Mouse (Mus musculus): ENCODE results near the gene Lrsam1.

Gene Lrsam1

GRCm38 (mm10) chr2:32968024-32968614 is 6.7 kb upstream of the Lrsam1 start:
- intact Hi-C loops (cut with DNase I), result no loop called here

DNA sequence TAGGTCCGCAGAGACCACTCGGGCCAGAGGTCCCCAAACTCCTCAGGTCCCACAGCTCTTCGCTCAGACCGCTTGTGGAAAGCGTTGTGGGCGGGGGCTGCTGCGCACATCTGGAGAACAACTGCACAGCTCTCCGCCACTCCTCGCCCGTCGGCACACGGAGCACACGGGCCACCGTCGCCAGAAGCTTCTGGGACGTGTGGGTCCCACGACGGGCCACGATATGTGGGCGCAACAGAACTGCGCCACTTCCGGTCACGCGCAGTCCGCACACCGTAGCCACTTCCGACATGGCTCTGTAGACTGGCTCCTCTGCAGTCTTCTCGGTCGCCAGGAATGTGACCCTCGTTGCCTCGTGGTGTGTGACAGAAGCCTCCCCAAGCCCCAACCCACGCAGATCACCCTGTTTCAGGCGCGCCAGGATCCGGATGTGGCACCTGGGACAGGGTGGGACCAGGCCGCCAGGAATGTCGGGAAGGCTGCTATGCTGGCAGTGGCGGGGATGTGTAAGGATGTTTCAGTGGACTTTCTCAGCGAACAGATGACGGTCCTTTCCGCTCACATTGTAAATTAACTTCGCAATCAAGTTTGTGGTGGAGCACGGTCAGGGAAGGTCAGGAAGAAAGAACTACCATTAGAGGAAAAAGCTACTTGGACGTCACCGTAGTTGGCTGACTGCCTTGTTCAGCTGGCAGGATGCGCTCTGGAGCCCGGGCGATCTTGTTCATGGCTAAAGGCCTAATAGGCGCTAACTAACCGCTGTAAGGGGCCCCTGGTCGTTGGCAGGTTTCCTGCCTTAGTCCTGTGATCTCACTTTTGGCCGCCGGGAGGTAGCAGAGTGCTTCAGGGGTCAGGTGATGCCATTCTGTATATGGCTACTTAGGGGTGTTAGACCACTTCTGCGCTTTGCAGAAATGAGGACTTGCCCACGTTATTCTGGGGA is 5.5 kb upstream of the Lrsam1 start:
- intact Hi-C loops (cut with DNase I), result no loop called here

DNA sequence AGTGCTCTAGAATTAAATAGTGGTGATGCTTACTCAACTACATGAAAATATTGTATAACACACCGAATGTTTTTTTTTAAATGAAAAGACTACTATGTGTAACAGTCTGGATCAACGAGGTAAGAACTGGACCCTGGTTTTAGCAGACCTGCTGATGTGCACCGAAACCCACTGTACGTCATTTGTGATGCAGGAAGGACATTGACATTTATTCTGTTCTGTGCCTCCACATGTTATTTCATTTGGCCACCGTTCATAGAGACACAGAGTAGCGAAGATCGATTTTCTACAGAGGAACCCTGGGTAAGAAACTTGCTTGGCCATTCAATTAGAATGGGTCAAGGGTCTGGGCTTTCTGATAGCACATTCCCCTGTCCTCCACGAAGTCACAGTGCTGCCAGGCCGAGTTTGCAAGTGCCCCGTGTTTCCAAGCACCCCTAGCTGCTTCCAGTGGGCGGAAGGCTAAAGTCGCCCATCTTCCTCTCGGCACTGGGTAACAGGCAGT is 4.8 kb upstream of the Lrsam1 start:
- intact Hi-C loops (cut with DNase I), result no loop called here

DNA sequence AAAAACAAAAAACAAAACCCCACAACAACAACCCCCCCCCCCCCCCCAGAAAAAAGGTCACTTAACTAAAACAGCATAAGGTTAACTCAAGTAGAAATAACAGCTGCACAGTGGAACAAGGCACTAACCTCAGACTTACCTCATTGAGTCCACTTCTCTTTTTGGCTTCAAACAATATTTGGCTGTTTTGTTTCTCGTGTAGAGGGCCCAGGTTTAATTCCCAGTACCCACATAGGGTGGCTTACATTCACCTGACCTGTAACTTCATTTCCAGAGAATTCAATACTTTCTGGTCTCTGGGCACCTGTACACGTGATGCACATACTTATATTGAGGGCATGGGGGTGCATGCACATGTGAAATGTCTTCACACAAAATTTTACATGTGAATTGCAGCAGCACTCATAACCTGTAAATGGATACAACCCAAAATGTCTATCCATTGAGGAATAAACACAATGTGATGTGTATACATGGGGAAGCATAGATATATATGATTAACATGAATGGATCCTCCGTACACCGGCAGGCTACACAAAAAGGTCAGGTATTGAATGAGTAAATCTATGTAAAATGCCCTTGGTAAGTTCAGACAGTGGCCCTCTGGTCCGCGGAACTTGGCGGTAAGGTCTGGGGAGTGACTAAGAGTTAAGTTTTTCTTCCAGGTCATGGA is 4.2 kb upstream of the Lrsam1 start:
- intact Hi-C loops (cut with DNase I), result no loop called here

DNA sequence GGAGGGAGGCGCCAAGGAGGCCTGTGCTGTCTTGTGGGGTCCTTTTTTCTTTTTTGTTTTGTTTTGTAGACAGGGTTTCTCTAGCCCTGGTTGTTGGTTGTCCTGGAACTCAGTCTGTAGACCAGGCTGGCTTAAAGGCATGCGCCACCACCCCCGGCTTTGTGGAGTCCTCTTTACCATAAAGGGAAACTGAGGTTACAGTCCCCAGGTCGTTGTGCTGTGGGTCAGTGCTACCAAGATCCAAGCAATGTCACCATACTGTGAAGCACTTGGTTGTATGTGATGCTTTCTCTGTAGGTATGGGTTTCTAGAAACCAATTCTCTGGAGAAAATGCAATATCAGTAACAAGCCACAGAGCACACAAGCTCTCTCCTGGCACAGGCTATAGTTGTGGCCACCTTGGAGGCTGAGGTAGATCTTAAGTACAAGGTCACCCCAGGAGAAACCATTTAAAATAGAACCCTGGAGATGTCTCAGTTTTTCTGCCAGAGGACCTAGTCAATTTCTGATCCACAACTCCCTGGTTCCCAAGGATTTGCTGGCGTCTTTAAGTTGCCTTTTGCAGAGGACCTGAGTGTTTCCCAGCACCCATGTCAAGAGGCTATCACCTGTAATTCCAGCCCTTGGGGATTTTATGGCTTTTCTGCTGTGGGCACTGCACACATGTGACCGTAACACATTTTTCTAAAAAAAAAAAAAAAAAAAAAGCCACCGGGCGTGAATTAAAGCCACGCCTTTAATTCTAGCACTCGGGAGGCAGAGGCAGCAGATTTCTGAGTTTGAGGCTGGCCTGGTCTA is 3.4 kb upstream of the Lrsam1 start:
- intact Hi-C loops (cut with DNase I), result no loop called here

- intact Hi-C loops (cut with DNase I), result no loop called here
Measured at GRCm38 (mm10) chr2:32963981-32964380, 2.6 kb upstream of the Lrsam1 start.

GRCm38 (mm10) chr2:32963544-32963943 is 2.1 kb upstream of the Lrsam1 start:
- intact Hi-C loops (cut with DNase I), result no loop called here

- intact Hi-C loops (cut with DNase I), result no loop called here
Measured at GRCm38 (mm10) chr2:32962875-32963220, 1.4 kb upstream of the Lrsam1 start.

GRCm38 (mm10) chr2:32962062-32962874 is 854 bp upstream of the Lrsam1 start:
- intact Hi-C loops (cut with DNase I), result no loop called here

DNA sequence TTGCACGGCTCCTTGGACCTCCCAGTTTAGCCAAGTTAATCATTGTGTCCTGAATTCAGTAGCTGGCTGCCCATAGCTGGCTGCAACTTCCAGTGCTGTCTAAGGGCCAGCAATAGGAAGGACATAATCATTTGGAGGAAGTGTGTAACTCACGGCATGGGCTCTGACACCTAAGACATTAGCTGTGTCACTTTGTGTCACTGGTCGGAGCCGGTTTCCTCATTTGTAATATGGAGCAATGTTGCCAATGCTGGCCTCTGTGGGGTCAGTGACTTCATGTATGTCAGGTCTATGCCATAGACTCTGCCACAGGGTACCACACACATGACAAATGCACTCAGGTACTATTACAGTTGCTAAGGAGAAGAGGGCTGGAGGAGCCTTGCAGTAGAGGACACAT is 1.1 kb downstream of the Lrsam1 start:
- intact Hi-C loops (cut with DNase I), result no loop called here

DNA sequence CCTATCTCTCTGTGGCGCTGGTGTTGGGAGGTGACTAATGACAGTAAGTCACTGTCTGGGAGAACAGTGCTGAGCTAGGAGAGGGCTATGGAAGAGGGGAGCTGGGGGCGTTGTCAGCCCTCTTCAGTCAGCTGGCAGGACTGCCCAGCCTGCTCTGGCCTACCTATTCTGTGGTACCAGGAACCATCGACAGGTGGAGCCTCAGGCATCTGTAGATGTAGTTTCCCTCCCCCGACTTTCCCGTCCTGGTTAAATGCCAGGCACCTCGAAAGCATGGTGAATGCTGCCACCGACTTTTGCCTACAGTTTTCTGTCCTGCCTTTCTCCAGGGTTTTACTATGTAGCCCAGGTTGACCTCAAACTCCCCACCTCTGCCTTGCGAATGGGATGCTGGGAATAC is 4.1 kb downstream of the Lrsam1 start:
- intact Hi-C loops (cut with DNase I), result no loop called here

DNA sequence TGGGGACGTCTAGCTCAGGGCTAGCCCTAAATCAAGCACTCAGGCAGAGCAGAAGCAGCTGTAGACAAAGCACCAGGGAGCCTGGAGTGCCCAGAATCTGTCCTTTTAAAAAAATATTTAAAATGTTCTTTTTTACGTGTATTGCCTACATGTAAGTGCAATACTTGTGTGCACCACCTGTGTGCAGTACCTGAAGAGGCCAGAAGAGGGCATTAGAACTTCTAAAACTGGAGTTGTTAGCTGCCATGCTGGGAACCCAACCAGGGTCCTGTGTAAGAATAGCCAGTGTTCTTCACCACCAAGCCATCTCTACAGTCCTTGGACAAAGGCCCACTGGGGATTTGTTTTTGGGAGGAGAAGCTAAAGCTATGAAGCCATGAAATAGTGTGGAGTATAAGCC is 6.8 kb downstream of the Lrsam1 start:
- intact Hi-C loops (cut with DNase I), result no loop called here

GRCm38 (mm10) chr2:32947454-32947853 is 14.0 kb downstream of the Lrsam1 start:
- intact Hi-C loops (cut with DNase I), result no loop called here

DNA sequence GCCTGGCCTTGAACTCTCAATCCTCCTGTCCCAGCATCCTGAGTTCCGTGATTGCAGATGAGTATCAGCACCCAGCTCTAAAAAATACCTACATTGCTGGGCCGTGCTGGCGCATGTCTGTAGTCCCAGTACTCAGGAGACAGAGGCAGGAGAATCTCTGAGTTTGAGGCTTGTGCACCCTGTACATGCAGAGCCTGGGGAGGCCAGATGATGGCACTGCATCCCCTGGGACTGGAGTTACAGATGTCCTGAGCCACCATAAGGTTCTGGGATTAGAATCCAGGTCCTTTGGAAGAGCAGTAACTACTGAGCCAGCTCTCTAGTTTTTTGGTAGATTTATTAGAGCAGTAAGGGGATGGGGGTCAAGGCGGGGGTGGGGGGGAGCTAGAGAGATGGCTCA is 20.9 kb downstream of the Lrsam1 start:
- intact Hi-C loops (cut with DNase I), result no loop called here

- intact Hi-C loops (cut with DNase I), result no loop called here
Measured at GRCm38 (mm10) chr2:32939418-32939817, 22.0 kb downstream of the Lrsam1 start.

DNA sequence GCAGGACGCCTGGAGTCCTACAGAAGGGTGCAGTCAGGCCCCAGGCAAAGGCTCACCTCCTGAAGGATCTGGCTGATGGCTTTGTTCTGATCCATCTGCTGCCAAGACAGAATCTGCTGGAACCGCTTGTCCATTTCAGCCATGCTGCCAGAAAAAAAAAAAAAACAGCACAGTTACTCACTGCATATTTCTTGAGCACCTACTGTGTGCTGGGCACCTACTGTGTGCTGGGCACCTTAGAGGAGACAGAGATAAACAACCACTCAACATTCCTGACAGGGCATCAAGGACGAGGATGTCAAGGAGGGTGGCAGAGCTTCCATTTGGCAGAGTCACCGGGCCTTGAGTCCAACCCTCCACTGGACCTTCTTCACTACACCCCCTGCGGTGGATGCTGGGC is 22.7 kb downstream of the Lrsam1 start:
- intact Hi-C loops (cut with DNase I), result no loop called here

GRCm38 (mm10) chr2:32931730-32932129 is 29.7 kb downstream of the Lrsam1 start:
- intact Hi-C loops (cut with DNase I), result no loop called here

- intact Hi-C loops (cut with DNase I), result loop anchor here (2.0 to 10.0 kb wide), 2 partner anchors 64 to 144 kb away; partner anchors contain the start of gene Cfap157
Measured at GRCm38 (mm10) chr2:32928947-32929829, 32.2 kb downstream of the Lrsam1 start.

DNA sequence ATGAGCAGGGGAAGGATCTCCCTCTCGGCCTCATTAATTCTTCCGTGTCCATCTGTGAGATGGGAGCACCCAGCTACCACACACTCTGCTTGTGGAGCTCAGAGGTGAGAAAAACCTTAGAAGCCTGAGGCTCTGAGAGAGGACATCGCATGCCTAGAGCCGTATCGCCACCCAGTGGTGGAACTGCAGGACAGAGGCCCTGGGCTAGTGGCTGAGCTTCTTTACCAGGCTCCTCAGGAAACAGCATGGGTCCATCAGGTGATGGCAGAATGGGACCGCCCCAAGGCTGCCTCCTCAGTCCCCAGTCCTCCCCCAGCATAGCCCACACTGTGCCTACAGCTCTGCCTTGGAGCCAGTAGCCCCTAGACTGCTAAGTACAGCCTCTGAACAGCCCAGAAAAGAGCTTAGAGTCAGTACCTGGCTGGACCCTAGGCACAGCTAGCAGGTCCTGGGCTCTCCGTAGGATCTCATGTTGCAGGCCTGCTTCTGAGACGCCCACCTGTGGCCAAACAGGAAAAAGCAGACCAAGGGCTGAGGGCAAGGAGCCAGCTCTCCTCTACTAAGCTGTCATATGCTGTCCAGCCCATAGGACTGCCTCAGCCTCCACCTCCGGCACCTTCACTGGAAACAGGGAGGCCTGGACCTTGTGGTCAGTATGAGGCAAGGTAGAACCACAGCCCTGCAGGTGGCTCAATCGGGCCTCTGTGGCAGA is 33.0 kb downstream of the Lrsam1 start:
- intact Hi-C loops (cut with DNase I), result loop anchor here (2.0 to 10.0 kb wide), 2 partner anchors 64 to 144 kb away; partner anchors contain the start of gene Cfap157
